Mouse (Mus musculus): ENCODE measurements at regions not wholly inside any gene's neighbourhood (a gene's known extent, or its start where the extent isn't known, plus 50 kb on each side); places are given as distances from the start of the nearest gene placed in this dataset.

DNA sequence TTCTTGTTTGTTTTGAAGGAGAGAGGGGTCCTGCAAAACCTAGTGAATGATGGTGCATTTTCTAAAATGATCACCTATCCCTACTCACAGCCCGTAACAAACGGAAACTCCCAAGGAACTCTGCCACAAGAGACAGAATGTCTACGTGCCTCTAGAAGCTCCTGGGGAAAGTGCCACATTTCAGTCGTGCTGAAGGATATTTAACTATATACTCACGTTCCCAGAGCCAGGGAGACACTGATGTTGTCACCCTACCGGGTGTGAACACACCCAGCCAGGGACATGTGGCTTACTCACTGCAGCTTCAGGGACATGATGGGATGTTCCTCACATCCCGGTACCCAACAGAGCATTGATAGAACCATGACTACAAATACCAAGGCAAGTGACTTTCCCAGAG, 456.7 kb downstream of the Irx1 start:
- no peak for DNase-seq

DNA sequence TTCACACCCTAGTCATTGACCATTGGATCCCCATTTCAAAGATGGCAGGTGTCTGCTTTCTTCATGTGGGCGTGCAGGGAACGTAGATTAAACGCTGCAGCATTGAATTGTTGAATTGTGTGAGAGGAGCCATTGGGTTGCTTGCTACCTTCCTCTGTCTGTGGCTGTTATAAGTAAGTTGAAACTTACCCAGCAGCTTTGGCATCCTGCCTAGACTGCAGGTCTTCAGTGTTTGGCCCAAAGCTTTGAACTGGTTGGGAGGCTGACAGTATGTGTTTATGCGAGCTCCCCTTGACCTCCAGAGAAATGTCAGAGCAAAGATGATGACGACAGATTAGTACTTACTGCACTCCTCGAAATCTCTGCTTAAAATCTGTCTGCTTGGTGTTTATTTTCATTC, 473.8 kb downstream of the Irx1 start:
- peak; percentile 11 for DNase-seq

DNA sequence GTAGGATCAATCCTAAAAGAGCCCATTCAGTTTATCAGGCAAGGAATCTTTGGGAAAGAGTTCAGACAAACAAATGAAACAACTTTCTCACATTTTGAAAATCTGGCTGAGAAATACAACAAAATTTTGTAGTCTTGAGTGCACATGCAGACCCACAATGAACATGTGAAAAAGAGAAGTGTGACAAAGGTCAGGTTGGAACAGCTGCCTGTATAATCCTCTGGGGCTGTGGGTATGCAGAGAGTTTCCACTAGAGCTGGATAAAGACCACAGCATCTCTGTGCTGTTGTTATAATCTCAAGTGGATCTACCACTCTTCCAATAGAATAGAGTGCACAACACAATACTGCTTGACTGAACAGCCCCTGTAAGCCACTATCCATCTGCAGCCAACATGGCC, 482.3 kb downstream of the Irx1 start:
- DNase-seq = no peak

DNA sequence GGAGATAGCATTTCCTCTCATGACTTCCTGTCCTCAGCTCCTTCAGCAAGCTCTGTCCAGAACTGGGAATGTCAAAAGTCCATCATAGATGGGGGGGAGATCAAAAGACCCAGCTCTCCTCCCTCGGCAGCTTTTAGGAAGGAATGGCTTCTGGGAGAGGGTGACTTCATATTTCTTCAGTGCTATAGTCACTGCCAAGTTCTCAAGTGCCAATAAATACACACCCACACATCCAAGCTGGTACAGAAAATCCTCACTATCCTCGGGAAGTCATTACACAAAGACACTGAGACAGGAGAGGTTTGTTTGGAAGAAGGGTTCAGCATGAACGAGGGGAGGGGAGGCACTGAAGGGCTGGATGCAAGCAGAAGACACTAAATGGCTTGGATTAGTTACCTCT, 502.0 kb downstream of the Irx1 start:
- no peak for DNase-seq

DNA sequence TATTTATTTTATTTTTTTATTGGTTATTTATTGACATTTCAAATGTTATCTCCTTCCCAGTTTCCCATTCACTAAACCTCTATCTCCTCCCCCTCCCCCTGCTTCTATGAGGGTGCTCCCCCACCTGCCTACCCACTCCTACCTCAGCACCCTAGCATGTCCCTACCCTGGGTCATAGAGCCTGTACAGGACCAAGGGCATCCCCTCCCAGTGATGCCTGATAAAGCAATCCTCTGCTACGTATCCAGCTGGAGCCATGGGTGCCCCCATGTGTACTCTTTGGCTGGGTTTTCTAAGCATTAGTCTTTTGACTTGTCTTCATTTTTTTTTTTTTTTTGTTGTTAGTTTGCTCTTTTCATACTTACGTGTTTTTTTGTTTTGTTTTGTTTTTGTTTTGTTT, 502.9 kb downstream of the Irx1 start:
- DNase-seq = no peak

DNA sequence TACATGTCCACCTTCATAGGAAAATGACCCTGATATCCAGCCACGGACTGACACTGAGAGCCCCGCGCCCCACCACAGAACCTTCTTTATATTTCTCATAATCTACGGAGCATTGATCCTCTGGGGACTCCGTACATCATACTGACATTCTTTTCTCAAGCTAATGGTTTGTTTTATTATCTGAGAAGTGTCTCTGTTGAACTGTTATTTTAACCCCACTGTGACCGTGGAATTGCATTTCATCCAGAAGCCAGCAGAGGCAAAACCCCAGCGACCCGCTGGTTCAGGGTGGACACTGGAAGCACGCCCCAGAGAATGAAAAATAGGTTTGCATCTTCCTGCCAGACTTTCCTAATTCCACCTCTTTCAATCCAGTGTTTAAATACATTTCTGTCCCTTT, 503.4 kb downstream of the Irx1 start:
- no peak for DNase-seq

DNA sequence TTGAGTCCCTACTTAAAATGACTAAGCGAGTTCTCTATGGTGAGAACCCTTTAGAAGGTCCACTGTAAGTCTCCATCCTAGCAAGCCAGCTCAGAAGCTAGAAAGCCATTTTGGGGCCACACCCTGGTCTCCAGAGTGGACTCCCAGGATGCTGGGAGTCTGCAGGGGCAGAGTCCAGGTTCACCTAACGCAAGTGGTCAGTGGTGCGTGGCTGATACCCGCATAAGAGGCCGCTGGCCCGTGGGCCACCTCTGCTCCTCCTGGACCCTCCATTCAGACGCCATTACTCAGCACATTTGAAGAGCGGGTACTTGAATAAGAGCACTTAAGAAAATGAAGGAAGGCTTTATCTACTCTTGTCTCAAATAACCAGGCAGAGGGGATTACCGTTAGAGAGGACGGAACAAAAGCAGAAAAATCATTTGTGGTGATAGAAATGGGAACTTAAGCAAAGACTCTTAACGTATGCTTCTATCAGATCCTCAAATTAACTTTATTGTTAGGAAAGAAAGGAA, 504.4 kb downstream of the Irx1 start:
- DNase-seq = no peak

DNA sequence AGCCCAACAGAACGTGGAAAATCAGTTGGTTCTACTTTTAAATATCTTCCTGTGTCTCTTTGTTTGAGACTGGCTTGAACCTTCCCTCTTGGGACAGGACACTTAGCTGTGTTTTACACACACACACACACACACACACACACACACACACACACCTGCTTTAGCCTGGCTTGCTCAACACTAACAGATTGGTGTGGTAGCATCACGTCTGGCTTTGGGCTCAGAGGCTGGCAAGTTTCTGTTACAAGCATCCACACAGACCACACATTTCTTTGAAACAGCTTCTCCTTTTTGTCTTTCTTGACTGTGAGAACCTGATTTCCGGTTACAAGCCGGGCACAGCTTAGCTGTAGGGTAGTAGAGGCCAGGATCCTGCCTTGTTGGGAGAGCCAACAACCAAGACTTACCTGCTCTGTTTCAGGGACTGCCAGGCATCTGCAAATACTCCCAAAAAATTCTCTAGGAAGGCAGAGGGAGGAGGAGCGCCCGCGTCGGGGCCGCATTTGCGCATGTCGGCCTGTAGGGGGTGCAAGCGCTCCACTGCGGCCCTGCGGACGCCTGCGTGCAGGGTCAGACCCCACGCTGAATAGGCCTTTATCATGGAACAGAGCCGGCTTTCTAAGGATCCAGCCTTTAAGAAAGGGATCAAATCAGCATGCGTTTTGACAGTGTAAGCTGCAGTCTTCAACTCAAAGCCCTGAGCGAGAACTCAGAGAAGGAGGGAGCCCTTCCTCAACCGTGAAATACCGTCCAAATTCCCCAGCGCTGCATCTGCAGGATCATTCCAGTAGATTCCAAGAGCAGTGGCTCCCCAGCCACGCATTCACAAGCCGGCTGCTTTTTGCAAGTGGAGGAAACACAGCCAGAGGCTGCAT, 505.2 kb downstream of the Irx1 start:
- DNase-seq = peak; percentile 80

DNA sequence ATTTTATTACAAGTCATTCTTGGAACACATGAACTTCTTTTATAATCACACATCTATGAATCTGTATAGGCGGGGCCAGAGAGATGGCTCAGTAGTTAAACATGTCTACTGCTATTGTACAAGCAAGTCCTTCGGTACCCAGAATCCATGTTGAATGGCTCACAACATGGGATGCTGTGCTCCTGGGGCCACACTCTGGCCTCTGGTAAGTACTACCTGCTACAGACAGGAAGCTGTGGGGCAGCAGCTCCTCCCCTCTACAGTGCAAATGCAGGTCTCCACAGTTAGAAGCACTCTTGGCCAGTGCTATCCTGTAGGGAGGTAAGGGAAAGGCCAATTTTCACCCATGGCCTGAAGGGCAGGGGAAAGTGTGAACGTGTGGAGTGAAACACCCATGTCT, 506.0 kb downstream of the Irx1 start:
- DNase-seq = no peak

DNA sequence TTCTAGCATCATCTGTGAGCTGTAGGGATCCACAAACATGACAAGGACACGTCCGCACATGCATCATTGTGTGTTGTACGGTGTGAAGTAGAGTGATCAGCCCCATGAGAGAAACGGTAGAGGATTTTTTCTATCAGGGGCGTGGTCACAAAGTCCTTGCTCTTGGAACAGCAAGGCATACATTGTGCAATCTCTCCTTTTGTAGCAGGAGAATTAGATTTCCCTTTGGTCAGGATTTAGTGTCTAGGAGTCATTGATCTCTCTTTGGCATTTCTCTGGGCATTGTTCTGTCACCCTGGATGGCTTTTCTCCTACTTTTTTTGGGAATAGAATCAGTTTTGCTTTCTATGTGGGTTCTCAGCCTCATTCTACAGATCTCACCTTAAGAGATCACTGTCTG, 511.3 kb downstream of the Irx1 start:
- no peak for DNase-seq

DNA sequence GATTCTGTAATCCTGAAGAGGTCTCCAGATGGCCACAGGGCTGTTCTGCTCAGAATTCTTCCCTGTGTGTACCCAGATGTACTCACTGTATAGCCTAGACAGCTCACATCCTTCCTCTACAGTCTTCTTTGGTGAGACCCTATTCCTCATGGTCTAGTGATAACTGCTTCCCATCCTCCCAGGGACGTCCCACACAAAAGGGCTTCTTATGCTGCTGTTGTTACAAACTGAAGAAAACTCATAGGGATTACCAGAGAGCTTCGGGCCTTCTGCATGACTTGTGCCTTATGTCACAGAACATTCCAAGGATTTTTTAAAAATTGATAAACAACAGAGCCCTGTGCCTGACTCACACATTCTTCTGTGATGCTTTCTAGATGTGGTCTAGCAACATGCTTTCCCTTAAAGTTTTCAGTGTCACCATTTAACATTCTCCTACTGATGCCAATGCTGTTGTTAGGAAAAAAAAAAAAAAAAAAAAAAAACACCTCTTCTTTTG, 525.9 kb downstream of the Irx1 start:
- DNase-seq = no peak

DNA sequence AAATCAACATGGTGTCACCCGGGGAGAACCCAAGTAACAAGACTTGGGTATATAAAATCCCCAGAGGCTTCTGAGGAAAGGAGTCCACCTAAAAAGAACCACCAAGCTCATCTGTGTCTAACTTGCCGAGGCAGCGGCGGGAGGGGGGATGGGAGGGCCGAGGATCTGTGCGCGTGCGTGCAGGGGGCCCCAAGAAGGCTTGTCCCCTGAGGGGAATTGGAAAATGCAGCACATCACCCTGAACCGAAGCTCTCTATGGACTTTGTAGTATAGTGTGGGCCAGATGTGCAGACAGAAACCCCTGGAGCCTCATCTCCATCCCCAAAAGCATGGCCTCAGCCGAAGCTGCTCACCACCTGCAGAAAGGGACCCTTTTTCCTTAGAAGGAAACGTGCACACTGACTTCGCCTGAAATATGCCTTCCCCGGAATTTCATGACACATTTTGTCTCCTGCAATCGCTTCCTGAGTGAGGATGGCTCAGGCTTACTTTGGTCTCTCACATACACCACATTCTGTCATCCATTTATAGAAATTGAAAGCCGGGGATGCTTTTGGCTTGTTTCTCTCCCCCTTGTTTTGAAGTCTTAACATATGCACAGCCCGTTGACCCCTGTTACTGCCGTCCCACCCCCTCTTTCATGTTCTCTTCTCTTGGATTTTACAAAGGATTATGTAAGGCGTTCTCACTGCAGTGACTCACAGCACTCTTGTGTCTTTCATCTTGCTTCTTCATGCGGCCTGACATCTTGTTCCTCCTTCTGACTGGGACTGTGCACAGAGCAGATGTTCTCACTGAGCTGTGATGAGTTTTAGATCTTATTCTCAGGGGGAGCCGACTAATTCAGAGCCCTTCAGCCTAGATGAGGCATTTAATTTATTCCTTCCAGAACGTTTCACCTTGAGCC, 559.6 kb downstream of the Irx1 start:
- no peak for DNase-seq

DNA sequence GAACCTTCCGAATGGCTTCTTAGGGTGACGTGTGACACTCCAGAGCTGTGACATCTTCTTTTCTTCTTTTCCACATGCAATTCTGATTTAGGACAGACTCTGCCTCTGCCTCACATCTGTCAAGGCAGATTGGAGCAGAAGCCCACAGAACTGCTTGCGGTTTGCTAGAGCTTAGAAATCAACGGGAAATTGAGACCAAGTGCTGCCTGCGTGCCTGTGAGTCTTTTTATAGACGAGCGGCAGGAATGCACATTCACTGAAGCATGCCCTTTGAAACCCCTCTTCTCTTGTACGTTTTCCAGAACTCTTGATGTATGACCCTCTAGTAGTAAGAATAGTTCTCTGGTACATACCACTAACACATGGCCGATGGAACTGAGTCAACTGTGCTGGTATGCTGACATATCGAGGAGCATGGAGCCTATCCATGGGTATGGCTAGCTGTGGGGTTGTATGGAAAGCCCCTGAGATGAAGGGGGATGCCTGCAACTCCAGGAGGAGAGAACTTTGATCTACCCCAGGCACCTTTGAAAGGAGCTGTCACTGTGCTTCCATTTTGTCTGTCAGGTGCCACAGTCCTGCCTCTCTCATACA, 552.2 kb upstream of the Adamts16 start:
- no peak for DNase-seq

DNA sequence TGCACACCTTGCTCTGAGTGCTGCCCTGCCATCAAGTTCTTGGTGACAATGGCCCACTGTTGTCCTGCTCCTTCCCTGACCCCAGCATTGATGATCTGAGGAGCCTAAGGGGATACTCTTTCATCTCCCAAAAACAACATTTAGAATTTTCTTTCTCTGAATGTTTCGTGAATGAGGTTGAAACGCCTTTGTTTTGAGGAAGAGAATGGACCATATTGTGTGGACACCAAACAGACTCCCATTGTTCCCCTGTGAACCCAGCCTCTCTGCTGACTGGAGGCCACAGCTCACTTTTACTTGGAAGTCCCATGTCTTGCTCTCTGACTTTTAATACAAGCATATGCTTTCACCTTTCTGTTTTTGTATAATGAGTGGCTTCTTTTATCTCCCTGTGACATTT, 537.0 kb upstream of the Adamts16 start:
- no peak for DNase-seq

DNA sequence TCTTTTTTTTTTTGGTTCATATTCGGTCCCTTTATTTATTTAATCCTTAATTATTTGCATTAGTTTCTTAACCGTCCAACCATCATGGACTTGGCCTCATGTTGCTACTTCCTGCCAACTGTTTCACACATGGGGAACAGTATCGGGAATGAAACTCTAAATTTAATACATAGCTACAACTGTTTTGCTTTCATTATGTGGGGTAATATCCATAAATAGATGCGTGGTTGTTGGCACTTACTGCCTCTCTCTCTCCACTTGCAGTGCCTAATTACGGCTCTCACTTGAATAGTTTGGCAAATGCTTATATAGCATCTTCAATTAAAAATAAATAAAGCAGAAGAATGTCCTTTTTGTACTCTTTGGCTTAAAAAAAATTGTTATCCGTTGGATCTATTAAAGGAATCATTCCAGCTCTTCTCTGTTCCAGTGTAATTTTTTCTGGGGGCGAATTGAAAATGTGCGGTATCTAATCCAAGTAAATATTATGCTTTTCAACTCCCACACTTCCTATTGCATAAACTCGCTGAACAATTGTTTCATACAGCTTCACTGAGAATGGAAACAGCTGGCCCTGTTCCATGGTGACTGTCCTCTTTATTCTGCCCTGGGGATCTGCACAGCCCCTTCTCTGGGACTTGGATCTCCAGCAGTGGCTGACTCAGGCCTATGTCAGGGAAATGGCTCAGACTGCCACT, 534.4 kb upstream of the Adamts16 start:
- DNase-seq = peak; percentile 8

DNA sequence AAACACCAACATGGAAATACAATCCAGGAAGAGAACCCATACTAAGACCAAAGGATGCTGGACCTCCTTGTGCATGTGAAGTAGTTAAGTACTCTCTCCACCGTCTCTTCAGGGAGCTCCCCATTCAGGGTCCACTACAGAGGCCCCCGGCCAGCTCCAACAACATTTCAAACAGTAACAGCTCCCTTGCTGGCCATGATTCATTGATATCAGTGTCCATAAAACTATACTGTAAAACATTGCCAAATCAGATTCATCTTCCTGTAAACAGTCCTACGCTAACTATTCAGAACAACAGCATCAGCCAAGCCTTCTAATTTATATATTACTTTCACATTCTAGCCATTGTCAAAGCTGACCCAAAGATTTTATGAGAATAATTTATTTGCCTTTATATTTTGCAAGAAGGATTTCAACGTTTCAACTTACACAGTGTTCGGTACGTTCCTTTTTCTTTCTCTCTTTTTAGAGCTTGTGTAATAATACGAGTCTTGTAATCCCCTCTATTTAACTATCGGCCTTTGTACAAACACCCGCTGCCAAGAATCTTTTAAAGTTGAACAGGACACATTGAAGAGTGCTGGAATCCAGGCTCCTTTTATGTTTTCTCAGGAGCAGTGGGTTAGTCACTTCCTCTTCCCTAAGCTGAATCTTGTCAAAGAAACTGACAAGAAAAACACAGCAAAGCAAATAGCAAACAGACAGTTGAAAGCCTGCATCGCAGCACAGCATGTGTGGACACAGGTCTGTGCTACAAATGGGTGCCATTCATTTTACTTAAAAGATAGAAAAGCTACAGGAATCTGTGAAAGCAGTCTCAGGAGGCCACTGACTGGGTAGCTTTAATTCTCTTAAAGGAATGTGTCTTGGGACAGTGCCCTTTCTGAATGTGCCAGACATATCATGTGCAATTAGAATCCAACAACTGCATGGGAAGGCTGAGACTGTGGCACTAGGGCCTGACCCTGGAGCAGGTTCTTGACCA, 531.4 kb upstream of the Adamts16 start:
- no peak for DNase-seq

DNA sequence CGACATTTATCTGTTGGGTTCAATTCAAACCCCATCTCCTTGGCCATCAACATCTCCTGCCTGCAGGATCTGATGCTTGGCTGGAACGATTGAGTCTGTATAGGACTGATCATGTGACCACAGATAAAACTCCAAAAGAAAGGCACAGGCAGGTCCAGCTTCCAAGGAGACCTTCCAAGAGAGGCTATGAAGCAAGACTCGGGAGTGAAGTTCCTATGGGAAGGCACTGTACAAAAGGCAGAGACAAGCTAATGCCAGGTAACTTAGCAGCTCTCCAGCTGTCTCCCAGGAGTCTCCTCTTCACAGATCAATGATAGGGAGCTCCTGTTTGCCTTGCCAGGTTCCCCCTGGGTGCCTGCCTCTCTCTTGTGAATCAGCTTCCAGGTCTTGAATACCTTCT, 528.2 kb upstream of the Adamts16 start:
- no peak for DNase-seq

DNA sequence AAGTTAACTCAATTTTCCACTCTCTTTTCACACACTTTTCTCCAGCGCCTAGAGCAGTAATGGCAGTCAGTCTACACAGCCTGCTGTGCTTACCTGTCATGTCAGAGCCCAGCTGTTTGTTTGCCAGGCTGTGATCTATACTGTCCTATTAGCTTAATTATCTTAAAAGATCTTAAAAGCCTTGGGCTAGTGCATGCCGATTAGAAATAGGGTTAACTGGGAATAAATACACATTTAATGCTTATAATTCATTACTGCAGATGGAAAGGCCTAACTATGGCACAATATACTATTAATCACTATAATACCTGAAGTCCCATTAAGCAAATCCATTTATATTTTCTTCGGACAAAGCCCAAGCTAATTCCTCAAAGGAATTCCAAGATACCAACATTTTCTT, 523.6 kb upstream of the Adamts16 start:
- no peak for DNase-seq

DNA sequence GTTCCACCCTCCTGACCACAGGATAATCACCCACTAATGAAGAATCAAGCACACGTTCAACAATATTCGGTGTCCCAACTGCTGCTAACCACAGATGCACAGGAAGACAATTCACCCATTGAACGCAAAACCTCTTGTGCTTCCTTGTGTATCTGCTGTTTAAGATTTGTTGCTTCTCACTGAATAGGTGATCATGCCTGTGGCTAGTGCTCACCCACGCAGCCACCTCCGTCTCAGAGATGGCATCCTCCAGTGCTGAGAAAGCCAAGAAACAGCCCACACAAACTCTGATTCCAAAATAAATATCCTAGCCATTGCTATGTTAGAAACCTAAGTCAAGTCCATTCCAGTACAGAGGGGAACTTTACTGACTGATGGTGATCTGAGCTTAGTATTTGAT, 520.7 kb upstream of the Adamts16 start:
- DNase-seq = no peak

DNA sequence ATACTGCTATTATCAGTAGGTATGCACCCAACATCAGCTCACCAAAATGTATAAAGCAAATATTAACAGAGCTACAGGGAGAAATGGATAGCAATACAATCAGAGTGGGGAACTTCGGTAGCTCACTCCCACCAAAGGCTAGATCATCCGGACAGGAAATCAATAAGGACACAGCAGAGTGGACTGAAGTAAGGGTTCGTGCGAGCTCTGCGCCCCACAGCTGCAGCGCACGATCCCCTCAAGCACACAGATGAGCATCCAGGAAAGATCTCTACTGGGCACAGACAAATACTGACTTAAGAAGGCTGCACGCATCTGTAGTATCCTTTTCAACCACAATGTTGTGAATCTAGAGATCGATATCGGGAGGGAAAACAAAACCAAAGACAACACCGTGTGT, 517.5 kb upstream of the Adamts16 start:
- no peak for DNase-seq

DNA sequence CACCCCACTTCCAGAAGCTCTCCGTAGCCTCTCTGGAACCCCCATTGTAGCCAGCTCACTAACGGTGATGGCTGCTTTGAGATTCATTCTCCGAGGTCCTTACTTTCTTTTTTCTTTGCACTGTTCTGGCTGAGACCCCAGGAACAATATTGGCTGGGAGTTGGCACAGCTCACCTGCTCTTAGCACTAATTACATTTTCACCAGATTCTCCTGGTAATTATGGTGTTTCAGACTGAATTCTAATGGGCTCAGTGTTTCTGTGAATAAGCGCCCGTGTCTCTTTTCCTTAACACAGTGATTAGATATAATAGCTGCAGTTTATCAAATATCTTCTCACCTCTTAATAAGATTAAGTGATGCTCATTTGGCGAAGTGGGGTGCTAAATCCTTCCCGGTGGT, 509.2 kb upstream of the Adamts16 start:
- DNase-seq = no peak
